Mouse (Mus musculus): Measurements from ENCODE around the gene Ceacam15.

Gene Ceacam15

GRCm38 (mm10) chr7:16631025-16631424 is 44.5 kb downstream of the Ceacam15 start:
- in situ Hi-C loops (cut with MseI, MboI): loop anchor here (5.0 to 10.0 kb wide), 2 partner anchors 64 to 66 kb away; no protein-coding TSS in a partner anchor

- in situ Hi-C loops (cut with MseI, MboI): loop anchor here (5.0 to 10.0 kb wide), 3 partner anchors 65 to 83 kb away; no protein-coding TSS in a partner anchor
Measured at GRCm38 (mm10) chr7:16629598-16630296, 45.8 kb downstream of the Ceacam15 start.

DNA sequence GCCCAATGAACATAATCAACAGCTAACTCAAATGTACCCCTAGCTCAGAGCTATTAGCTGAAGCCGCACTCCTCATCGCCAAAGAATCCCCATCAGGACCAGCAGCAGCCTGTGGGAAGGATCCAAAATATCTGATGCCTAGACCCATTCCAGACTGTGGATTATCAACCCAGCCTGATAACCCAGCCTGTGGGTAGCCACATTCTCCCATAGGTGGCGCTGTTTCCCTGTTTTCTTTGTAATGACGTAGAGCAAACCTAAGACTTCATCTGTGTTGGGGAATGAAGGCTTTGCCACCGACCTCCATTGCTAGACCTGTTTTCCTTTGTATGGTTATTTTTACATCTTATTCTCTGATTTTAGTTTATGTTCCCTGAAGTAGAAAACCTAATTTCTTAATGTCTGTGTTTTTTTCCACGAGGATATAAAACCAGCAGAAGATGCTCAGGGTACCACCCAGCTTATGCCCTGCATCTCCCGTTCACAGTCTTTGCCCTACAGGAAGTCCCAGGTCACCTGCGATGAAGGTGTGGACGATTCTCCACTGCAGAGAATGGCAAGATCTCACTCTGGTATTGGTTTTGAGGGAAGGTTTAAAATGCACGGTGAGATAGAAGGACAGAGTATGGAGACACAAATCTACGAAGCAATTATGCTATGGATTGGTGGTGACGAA is 47.3 kb downstream of the Ceacam15 start:
- in situ Hi-C loops (cut with MseI, MboI): loop anchor here in 1 of 2 experiments (5.0 kb wide), 1 partner anchor 84 kb away; no protein-coding TSS in a partner anchor

DNA sequence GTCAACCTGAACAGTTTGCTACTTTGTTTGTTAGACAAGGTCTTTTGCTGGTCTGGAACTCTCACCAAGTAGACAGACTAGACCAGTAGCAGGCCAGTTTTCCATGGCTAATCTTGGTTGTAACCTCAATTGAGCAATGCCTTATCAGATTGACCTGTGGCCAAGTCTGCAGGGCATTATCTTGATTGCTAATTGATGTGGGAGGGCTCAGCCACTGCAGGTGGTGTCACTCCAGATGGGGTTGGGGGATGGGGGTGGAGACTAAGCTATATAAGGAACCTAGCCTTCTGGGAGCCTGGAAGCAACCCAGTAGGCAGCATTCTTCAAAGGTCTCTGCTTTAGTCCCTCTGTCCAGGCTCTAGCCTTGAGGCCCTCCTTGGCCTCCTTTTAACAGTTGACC is 51.8 kb downstream of the Ceacam15 start:
- in situ Hi-C loops (cut with MseI, MboI): loop anchor here in 1 of 2 experiments (5.0 kb wide), 1 partner anchor 121 kb away; no protein-coding TSS in a partner anchor

- in situ Hi-C loops (cut with MseI, MboI): loop anchor here in 1 of 2 experiments (5.0 kb wide), 1 partner anchor 121 kb away; no protein-coding TSS in a partner anchor
Measured at GRCm38 (mm10) chr7:16623131-16623530, 52.4 kb downstream of the Ceacam15 start.

Data from mouse trophoblast stem cell (cell line).